Mouse (Mus musculus) CD4-positive, CD25-positive, alpha-beta regulatory T cell, adult 4 months (primary cell): ENCODE results near the gene Xpr1. TPM values are rescaled to one million over a fixed set of nuclear protein-coding genes. Genes with fewer than 3 reads are reported as not detected.
"Not testable (repeated sequence)": the region's sequence is repeated elsewhere in the genome, so short reads cannot be mapped to it uniquely, and the experiment has no call there.

Experiments used
- ATAC-seq: one replicate; pipeline ENCODE4 v1.8.0; 2017
- polyA plus RNA-seq, 2 experiments: library from polyadenylated mRNA; unstranded; fragments of 100-300 nt; shearing (Covaris generic); gene quantifications; one replicate each; pipeline ENCODE4 v1.2.1; 2017

The Xpr1 gene
- polyA plus RNA-seq, 2 experiments from 2014 or later, result 18.0 to 20.9 TPM

DNA sequence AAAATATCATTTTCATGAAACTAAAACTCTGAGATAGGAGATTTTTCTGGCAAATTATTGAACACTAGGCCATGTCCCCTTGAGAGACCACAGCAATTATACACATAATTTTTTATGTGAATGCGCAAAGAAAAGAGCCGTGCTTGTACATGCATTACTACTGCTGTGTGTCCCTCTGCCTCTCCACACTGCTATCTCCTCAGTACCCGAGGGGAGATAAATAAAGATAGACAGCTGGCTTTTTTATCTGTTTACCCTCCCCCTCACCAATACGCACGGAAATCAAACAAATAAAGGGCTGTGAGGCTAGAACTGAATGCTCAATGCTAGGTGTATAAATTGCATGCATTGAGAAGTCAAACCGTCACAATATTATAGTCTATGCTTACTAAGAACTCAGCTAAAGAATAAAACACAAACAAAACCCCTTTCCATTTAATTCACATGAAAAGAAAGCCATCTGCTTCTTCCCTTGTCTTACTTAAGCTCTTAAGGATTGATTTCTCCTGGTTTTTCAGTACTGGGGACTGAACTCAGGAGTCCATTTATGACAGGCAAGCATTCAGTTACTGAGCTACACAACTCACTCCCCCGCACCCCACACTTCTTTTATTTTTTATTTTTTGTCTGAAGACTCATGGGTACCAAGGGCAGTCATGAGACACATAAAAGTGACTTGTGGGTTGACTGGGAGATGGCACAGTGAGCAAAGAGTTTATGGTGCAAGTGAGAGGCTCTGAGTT, 97.0 kb downstream of the Xpr1 start:
- no peak for ATAC-seq

DNA sequence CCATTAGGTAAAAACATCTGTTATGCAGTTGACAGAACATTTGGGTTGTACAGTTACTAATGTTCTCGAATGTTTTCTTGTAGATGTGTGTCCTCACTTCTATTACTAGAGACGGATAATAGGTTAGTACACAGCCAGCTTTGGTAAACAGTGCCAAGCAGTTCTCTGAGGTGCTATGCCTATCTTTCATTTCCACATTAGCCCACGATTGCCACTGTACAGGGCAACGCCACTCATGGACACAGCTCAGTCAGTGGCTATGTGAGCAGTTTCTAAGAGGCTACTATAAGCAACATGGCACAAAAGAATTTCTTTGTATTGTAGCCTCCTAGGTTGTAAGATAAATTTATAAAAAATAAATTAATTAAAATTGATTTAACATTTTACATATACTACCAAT, 97.7 kb downstream of the Xpr1 start:
- ATAC-seq, result no peak

DNA sequence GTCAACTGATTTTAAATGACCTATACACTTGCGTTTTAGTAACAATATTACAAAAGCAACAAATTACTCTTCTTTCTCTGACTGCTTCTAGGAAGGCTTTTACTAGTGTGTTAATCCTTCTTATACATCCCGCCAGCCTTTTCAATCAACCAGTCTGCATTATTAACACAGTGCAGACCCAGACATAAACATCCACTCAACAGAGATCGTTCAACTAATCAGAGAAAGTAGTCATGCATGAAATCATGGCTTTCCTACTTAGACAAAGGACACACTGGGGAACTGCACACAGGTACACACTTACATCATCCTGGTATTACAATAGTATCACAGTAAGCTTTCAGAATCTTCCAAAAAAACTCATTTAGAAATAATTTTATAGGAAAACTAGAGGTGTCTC, 105.5 kb downstream of the Xpr1 start:
- ATAC-seq, result no peak

DNA sequence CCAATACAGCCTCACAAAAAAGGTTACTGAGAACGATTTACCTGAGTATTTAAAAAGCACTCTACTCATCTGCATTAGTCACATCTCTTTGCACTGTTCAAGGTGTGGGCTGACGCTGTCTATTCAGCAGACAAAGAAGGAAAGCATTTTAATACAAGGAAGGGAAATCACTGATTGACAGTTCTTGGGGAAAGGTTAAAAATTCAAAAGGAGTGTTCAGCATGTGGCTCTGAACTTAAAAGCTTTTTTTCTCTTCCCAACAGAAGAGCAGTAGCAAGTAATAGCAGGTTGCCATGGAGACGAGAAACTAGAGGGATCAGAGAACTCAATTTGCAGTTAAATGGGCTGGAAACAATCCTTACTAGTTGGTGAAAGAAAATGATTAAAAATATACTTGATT, 110.3 kb downstream of the Xpr1 start:
- ATAC-seq, result no peak

DNA sequence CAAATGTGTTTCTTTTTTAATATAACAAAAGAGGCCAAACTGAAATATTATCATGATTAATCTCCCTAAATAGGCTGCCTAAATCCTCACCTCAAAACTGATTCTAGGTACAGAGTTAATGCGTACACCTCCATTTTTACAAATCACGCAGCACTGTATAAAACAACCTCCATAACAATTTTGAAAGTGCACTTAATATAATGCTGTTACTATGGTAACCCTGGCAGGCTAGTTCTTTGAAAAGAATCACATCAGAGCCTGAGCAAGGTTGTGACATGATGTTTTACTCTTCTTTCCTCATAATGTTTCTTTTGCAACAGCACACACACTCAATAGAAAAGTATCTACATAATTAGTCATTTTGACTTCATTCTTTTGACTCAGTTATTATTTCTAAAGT, 113.8 kb downstream of the Xpr1 start:
- no peak for ATAC-seq

DNA sequence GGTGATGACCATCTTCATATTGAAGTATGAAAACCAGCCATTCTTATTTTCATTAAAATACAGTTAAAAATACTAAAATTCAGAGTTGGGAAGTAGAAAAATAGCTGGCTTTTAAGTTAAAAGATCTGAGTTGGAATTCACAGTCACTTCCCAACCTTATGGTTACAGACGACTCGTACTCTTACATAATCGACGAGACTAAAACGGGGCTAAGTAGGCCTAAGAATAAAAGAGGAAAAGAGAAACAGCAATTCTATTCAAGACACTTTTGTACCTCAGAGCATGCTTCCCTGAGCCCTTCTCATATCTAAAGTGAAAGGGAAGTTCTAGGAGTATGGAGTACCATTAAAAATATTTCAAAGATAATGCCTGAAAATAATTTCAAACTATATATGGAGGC, 119.6 kb downstream of the Xpr1 start:
- no peak for ATAC-seq

DNA sequence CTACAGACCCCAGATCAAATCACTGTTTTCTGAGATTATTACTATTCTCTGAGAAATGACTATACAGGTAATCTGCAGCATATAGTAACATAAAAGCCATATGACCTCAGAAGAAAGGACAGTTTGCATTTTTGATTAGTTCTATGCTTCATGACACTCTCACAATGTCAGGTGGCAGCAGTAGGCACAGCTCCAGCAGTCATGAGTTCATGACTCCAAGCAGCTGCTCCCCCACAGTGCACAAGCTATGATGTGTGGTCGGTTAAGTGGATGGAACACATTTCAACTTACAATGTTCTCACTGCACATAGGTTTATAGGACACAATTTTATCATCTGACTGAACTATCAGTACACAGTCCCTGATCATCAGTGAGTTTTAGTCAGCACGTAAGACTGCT, 120.0 kb downstream of the Xpr1 start:
- ATAC-seq, result no peak

DNA sequence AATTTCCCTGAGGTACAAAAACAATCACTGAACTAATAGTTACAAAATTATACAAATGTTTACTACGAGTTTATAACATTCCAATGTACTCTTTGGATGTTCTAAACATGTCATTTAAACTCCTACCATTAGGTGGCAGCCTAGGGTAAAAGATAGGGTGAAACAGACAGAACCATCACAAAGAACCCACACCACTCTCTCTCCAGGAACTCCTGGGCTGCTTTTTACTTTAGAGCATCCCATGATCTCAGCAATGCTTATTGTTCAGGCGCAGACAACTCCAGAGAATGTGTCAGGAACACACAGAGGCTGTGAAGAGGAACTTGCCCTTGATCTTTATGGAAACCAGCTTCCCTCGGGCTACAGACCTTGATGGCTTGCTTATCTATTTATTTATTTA, 123.8 kb downstream of the Xpr1 start:
- ATAC-seq, result peak; percentile 94

DNA sequence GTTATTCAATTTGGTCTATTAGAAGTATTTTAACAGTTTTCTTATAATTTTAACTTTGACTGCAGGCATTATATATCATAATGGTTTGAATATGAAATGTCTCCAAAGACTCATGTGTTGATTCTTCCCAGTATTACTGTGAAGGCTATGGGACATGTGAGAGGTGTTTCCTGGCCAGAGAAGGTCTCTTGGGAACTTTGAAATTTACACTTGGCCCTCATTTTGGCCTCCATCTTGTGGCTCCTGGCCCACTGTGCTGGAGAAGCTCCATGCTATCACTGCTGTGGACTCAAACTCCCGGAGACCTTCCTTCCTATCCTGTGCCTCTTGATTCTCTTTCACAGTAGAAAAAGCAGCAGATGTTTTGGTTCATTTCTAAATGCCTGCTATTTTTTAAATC, 127.8 kb downstream of the Xpr1 start:
- no peak for ATAC-seq

DNA sequence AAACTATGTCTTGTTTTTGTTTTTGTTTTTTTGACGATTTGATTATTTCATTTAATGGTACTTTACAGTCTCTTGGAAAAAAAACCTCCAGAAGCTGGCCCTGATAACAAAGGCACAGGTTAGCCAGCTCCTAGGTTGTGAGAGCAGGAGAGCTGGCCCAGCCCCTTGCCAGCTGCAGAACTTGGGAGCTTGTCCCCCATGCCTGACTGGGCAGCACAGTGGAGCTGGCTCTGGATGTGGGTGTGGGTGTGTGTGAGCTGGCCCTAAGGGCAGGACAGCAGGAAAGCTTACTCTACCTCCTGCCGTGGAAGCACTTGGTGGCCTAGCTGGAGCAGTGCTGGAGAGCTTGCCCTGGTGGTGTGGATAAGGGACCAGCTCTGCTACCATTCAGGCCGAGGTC, 129.2 kb downstream of the Xpr1 start:
- ATAC-seq, result no peak

DNA sequence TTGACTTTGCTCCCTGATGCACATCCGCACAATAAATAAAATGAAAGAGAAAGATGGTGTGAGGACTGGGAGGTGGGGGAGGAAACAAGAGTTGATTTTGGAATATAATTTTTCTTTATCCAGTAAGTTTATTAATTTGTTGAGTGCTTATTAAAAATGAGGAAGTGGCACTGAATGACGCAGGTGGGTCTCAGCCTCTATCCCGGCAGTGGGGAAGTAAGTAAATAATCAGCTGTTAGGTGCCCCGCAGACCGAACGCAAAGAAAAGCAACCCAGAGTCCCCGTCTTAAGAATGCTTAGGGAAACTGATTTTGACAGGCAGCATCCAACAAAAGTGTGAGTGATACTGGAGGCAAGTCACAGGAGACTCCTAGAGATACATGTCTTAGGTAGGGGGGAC, 133.4 kb downstream of the Xpr1 start:
- ATAC-seq, result no peak

DNA sequence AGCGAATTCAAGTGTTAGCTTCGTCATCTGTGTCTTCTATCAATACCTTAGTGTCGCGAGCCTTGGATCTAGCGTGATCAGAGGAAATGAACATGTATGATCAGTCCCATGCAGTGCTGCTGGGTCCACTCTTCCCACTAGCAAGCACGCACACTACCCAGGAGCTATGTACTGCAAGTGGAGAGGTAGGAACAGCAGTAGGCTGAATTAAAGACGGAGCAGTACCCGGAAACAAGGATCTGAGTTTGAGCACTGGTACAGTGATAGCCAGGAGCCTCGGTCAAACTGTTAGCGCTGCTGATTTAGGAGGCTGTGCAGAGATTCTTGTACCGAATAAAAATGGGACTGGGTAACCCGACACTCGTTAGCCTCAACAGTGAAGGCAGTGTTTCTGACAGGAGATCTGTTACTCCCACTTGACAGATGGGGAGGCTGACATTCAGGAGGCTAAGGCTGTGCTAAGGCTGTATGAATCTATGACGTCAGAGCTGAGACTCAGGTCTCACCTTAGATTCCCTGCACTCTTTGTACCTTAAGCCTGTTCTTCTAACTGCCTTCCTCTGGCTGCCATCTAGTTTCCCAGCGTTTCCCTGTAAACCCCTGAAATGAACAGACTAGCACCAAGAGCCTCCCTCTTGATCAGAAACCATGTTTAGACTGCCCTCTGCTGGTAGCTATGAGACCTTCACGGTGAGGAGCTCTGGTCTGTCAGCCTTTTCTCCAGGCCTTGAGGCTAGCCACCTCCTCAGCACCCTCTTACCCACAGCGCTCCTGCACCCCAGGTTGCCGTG, 136.0 kb downstream of the Xpr1 start:
- ATAC-seq, result peak; percentile 89

DNA sequence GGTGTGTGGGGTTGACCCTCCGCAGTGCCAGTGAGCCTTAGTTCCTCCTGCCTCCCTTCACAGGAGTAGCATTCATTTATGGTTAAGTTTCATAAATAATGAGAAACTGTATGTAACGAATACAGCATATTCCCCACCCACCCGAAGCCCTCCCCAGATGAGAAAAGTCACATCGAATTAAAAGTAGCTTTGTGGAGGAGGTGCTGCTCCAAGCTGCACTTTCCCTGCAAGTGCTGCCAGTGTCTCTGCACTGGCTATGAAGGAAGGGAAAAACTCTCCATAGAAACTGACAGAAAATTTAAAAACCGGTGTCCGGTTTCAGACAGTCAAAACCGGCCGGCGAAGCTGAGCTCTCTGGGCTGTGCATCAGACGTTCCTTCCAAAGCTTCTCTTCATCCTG, 136.9 kb downstream of the Xpr1 start:
- no peak for ATAC-seq

DNA sequence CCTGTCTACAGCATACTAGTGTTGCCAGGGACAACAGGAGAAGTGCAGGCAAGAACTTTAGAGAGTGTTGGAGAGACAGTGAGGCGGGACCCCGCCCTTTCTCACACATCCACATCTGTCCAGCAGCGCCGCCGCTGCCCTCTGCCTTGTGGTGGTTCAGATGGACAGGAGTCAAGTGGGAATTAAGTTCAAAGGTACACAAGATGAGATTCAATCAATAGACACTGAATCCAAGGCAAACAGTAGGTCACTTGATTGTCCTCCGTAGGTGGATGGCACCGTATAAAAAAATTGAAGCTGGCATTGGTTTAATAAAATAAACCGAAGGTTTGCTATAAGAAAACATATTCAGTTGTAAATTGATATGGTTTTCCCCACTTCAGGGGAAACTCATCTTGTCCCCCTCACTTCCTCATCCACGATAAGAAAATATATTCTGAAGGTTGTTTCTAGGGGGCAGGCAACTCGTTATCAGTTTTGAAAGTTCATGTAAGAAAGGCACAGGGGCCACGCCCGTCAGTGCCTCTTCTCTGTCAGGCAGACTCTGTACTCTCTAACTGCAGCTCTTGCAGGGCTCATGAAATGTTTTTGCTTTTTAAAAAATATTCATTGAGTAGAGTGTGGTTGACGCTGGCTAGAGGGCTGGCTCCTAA, 140.7 kb downstream of the Xpr1 start:
- ATAC-seq, result no peak

DNA sequence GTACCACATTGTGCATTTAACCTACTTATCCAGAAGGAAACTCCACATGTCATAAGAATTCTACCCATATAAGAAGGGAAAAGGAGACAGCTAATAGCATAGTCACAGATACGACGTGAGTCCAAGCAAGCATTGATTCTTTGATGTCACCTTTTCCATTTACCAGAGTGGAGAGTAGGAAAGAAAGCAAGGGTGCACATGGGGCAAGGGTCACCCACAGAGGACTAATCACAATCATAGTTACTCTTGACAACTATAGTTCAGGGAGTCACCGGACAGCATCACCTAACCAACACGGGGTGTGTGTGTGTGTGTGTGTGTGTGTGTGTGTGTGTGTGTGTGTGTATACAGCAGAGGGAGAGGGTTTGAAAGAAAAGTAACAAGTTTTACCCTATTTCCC, 141.4 kb downstream of the Xpr1 start:
- no peak for ATAC-seq

DNA sequence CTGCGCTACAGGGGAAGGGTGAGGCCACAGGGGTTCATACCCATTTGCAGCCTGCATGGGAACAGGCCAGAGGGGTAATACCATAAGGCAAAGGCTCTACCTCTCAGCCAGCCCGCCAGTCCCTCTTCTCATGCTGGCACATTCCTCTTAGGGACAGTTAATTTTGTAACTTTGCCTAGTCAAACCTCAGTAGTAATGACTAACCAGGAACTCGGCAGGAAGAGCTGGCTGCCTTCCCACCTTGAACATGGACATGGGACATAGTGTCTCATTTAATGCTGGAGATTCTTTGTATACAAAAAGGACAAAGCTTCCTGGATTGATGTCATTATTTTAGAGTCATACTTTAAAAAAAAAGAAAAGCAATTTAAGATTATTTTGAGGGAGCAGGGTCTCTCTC, 142.2 kb downstream of the Xpr1 start:
- ATAC-seq, result no peak

DNA sequence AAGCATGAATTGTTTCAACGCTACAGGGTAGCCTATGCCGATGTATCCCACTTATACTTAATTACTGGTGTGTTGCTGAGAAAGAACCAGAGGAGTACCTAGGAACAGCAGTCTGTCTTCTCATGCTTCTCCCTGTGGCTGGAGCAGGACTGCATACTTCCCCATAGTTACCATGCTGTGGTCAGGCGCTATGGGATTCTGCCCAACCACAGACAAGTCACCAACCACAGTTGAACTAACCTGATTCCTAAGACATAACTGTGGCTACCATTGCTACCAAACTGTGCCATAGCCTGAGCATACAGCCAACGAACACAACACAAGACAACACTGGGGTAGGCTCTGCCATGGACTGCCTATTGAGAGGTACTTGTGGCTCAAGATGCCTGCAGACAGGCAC, 144.3 kb downstream of the Xpr1 start:
- ATAC-seq, result no peak

DNA sequence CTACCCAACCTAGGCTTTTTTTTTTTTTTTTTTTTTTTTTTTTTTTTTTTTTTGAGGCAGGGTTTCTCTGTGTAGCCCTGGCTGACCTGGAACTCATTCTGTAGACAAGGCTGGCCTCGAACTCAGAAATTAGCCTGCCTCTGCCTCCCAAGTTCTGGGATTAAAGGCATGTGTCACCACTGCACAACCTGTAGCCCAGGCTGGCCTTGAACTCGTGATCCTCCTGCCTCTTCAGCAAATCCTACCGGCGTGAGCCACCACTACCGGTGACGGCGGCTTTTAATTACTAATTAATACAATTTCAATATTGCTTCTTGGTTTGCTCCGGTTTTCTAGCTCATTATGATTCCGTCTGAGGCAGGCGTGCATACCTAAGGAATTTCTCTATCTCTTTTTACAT, 154.7 kb downstream of the Xpr1 start:
- not testable (repeated sequence) for ATAC-seq

DNA sequence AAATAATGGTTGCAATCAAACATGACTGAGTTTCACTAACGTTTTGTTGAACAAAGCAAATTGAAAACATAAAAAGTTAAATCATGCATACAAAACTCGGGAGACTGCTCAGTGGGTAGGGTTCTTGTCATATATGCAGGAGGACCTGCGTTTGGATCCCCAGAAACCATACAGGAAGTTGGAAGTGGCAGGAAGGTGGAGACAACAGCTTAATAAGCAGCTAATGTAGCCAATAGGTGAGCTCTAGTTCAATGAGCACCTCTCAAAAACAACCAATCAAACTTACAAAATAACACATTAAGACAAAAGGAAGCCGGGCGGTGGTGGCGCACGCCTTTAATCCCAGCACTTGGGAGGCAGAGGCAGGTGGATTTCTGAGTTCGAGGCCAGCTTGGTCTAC, 162.9 kb downstream of the Xpr1 start:
- ATAC-seq, result no peak

DNA sequence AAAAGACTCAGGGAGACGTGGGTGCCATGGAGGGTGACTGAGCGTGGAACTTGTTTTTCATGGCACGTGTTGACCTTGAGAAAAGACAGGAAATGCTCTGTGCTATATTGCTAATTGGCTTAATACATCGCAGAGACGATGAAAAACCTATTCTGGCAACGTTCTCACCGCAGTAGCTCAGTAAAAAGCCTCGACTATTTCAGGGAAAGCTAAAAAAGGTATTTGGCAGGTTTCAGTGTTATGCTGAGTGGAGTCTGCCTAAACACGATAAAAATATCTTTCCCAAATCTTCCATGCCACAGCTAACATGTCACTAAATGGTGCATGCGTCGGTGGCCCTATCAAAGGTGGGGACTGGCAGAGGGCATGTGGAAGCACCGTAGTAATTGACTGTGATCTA, 164.1 kb downstream of the Xpr1 start:
- no peak for ATAC-seq

DNA sequence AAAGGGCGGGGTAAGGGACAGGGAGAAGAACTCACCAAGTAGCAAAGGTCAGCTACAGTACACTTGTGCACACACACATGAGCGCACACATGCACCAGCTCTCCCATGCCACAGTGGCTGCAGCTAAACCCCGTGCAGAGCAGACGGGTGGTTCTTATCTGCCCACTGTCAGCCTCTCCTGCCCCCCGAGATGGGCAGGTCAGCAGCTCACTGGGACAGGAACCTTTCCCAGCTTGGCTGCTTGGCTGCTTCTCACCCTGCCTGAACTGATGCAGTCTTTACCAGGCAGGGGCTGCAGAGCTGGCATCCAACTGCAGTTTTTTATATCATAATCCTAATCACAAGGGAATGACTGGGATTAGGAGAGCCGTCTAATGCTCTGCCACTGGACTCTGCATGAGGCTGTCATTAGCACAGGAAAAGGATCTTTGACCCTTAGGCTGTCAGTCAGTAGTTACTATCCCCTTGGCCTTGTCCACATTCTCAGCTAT, 164.5 kb downstream of the Xpr1 start:
- ATAC-seq, result no peak

DNA sequence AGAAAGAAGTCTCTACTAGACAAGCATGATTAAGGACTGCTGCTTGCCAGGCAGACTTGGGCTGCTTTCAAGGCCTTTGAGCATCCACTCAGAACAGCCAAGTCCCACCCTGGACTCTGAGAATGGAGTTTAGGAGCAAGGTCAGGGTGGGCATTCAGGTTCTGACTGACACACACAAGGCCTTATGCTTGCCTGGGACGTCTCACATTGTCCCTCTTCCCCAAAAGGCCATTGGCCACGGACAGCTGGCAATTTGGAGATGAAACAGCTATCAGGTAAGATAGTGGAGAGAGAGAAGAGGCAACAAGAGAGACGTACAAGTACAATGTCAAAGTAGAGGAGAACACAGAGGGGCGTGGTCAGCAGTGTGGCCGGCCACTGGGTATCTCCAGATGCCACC, 165.6 kb downstream of the Xpr1 start:
- ATAC-seq, result no peak

DNA sequence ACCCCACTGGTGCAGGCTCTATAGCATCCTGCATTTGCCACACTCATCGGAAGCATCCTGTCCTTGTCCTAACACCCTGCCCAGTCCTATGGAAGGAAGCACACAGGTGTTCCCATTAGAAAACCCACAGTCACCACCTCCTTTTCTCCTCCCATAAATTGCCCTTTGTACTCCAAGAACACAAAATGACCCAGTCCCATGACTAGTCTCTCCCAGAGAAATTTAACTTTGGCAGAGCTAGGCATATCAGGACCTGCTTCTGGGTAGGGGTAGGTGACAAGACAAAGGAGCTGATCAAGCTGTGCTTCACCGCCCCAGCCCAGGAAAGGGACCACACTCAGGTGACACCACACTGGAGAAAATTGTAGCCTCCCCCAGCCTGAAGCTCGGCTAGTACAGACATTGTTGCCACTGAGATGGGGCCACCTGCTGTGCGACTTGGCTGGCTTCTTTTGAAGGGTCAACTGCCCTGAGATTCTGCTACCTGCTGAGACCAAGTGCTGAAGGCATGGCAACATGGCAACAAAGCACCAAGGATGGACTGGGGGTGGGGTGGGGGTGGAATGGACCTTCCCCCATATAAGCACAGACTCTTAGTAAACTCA, 166.6 kb downstream of the Xpr1 start:
- ATAC-seq, result no peak
